ENCODE assay signal across 16 mouse cellular contexts in genomic region chr13:97484808-97485545, GRCm38 (mm10).
DNase-seq lines count a peak whose midpoint lies in the region; ATAC-seq and TF ChIP-seq lines count a peak whose summit lies in the region.
"Had no signal": no experiment of that assay in that cellular context is flagged by ENCODE, and none has a peak within 500 bp of the region (broad histone marks: within the 10 kb centered on the region; RNA-seq: fewer than 3 reads in every experiment).

No protein-coding gene starts in this region.

- no peak overlapping the region for H3K4me3 ChIP-seq in gastrocnemius, adult 2 months
- H3K4me3 ChIP-seq in lung, embryonic 14.5 days (ENCODE audit: low read depth, low read length) = no peak overlapping the region
- H3K4me3 ChIP-seq in ES-Bruce4 (ENCODE audit: low read depth, low read length) = peak overlapping the region; percentile 92
- H3K4me3 ChIP-seq in embryonic facial prominence, embryonic 14.5 days (ENCODE audit: low read depth, low read length) = no peak overlapping the region
- H3K4me3 ChIP-seq: embryonic facial prominence, embryonic 13.5 days; forebrain, embryonic 12.5 days; lung, embryonic 15.5 days had no signal

- TF ChIP-seq EP300 in ES-Bruce4 (IDR thresholded peaks at IDR 0.05; ENCODE audit: insufficient read depth, low read depth, low read length) = 0 out of 2 replicates have a peak, but pooled peaks have one; percentile 42

- WGBS in lung, embryonic 14.5 days = 70% methylated on average over 20 of the region's 20 CpGs
- WGBS in embryonic facial prominence, embryonic 14.5 days = 66% methylated on average over 20 of the region's 20 CpGs

- H3K9me3 ChIP-seq in lung, embryonic 14.5 days (ENCODE audit: low read depth, low read length) = no peaks in the 10 kb centered on the region
- no peaks in the 10 kb centered on the region for H3K9me3 ChIP-seq in ES-Bruce4 (replicated peaks; ENCODE audit: control insufficient read depth, insufficient read depth, low read length, poor library complexity, severe bottlenecking)
- H3K9me3 ChIP-seq in embryonic facial prominence, embryonic 14.5 days (ENCODE audit: control insufficient read depth, low read length) = no peaks in the 10 kb centered on the region
- H3K9me3 ChIP-seq: embryonic facial prominence, embryonic 13.5 days; forebrain, embryonic 12.5 days; lung, embryonic 15.5 days had no signal

- no peak for TF ChIP-seq POLR2A in ES-Bruce4 (IDR thresholded peaks at IDR 0.05; ENCODE audit: insufficient read depth, low read length)

- ATAC-seq in lung, embryonic 14.5 days (ENCODE audit: insufficient read depth) = peak; percentile 42; the same call in 1 of the 2 replicates
- no peak for ATAC-seq in embryonic facial prominence, embryonic 14.5 days (ENCODE audit: low read depth)

- H3K27me3 ChIP-seq in lung, embryonic 14.5 days (ENCODE audit: insufficient read depth, low read length) = no peaks in the 10 kb centered on the region
- H3K27me3 ChIP-seq in ES-Bruce4 (ENCODE audit: control insufficient read depth, insufficient read depth, low read length, poor library complexity, severe bottlenecking) = no peaks in the 10 kb centered on the region
- H3K27me3 ChIP-seq in embryonic facial prominence, embryonic 14.5 days (replicated peaks; ENCODE audit: control insufficient read depth, insufficient read depth, low read length) = no peaks in the 10 kb centered on the region
- H3K27me3 ChIP-seq: embryonic facial prominence, embryonic 13.5 days; forebrain, embryonic 12.5 days; lung, embryonic 15.5 days had no signal

- peak; percentile 45 for DNase-seq in gastrocnemius, adult 2 months
- DNase-seq in gastrocnemius, postnatal 4 days (ENCODE audit: low spot score in 2 of 2) = no peak
- DNase-seq in lung, embryonic 14.5 days = peak; percentile 61
- DNase-seq in lung, postnatal 25 days (ENCODE audit: low spot score) = no peak
- peak; percentile 40 for DNase-seq in embryonic facial prominence, embryonic 14.5 days (ENCODE audit: low spot score)
- DNase-seq in liver = no peak
- no peak for DNase-seq in spleen, postnatal 36 days (ENCODE audit: low spot score in 2 of 2)
- DNase-seq: B cell, adult 2 months; cerebellum, adult 11-12 months; kidney, adult 9 months; right cerebral cortex, adult 18-20 months; thymus, adult 2 months had no signal

- intact Hi-C loops in gastrocnemius, adult 2 months (cut with DNase I) = no loop called here

- TF ChIP-seq CTCF in gastrocnemius, adult 2 months (IDR thresholded peaks at IDR 0.05) = no peak
- TF ChIP-seq CTCF in lung, embryonic 14.5 days (IDR thresholded peaks at IDR 0.05; ENCODE audit: low read depth) = no peak
- TF ChIP-seq CTCF in ES-Bruce4 (IDR thresholded peaks at IDR 0.05; ENCODE audit: low read depth, low read length) = no peak

- H3K27ac ChIP-seq in gastrocnemius, adult 2 months = no peak overlapping the region
- no peak overlapping the region for H3K27ac ChIP-seq in lung, embryonic 14.5 days (ENCODE audit: low read depth)
- H3K27ac ChIP-seq in ES-Bruce4 (ENCODE audit: insufficient read depth, low read length) = peak overlapping the region; percentile 93
- no peak overlapping the region for H3K27ac ChIP-seq in embryonic facial prominence, embryonic 14.5 days (replicated peaks; ENCODE audit: low read depth, low read length)
- H3K27ac ChIP-seq: embryonic facial prominence, embryonic 13.5 days; forebrain, embryonic 12.5 days; lung, embryonic 15.5 days had no signal

- peaks cover 9% of the 10 kb centered on the region; the same call in 1 of the 2 replicates for H3K4me1 ChIP-seq in lung, embryonic 14.5 days (ENCODE audit: insufficient read depth)
- peaks cover 1% of the 10 kb centered on the region for H3K4me1 ChIP-seq in ES-Bruce4 (ENCODE audit: control insufficient read depth, insufficient read depth, low read length)
- peaks cover 48% of the 10 kb centered on the region for H3K4me1 ChIP-seq in embryonic facial prominence, embryonic 14.5 days (ENCODE audit: control insufficient read depth, insufficient read depth, low read length)

- no peaks in the 10 kb centered on the region for H3K36me3 ChIP-seq in lung, embryonic 14.5 days (ENCODE audit: insufficient read depth)
- H3K36me3 ChIP-seq in ES-Bruce4 (ENCODE audit: control insufficient read depth, insufficient read depth, low read length, poor library complexity, severe bottlenecking) = peaks cover 63% of the 10 kb centered on the region
- no peaks in the 10 kb centered on the region for H3K36me3 ChIP-seq in embryonic facial prominence, embryonic 14.5 days (ENCODE audit: control insufficient read depth, insufficient read depth, low read length)
- H3K36me3 ChIP-seq: embryonic facial prominence, embryonic 13.5 days; forebrain, embryonic 12.5 days; lung, embryonic 15.5 days had no signal

- no peak overlapping the region for H3K9ac ChIP-seq in lung, embryonic 14.5 days
- H3K9ac ChIP-seq in ES-Bruce4 (ENCODE audit: low read depth, poor library complexity, severe bottlenecking) = peak overlapping the region; percentile 91
- H3K9ac ChIP-seq in embryonic facial prominence, embryonic 14.5 days (ENCODE audit: low read depth, low read length) = no peak overlapping the region
- H3K9ac ChIP-seq: embryonic facial prominence, embryonic 13.5 days; forebrain, embryonic 12.5 days; lung, embryonic 15.5 days had no signal

- H3K4me2 ChIP-seq in lung, embryonic 14.5 days = no peak overlapping the region
- no peak overlapping the region for H3K4me2 ChIP-seq in embryonic facial prominence, embryonic 14.5 days (ENCODE audit: low read depth, low read length)
- H3K4me2 ChIP-seq: embryonic facial prominence, embryonic 13.5 days; forebrain, embryonic 12.5 days; lung, embryonic 15.5 days had no signal

Comparison
In these comparisons a context has a peak if more than half of its experiments do, and no peak if none do; other contexts are left out.
1. DNase-seq: peak in gastrocnemius, adult 2 months (single experiment), lung, embryonic 14.5 days (single experiment) and embryonic facial prominence, embryonic 14.5 days (single experiment); none in gastrocnemius, postnatal 4 days (0 of 2), lung, postnatal 25 days (single experiment), liver (single experiment) and spleen, postnatal 36 days (0 of 2).